Mouse (Mus musculus) forebrain, embryonic 14.5 days (tissue): ENCODE data around the gene Gm3880. TPM values are rescaled to one million over a fixed set of nuclear protein-coding genes. Genes with fewer than 3 reads are reported as not detected.

Experiments used
- ATAC-seq: fragments of 200-750 bp; cut with Nextera tagmentation; 2 replicates; pipeline ENCODE4 v1.8.0; 2017; ENCODE audit warnings: mild to moderate bottlenecking, moderate library complexity
- DNase-seq: peaks from one replicate; pipeline ENCODE4 v3.0.0-alpha.2; 2015; ENCODE audit warnings: low spot score
- H3K27ac ChIP-seq: fragments of 300-500 bp; sonication (generic); 2 replicates; pipeline ENCODE4 v1.5.1; 2014; ENCODE audit warnings: low read depth, mild to moderate bottlenecking, control low read depth, low read length, moderate library complexity
- H3K27me3 ChIP-seq: fragments of 300-500 bp; sonication (generic); replicated peaks from 2 replicates; pipeline ENCODE4 v1.6.1; 2014; ENCODE audit warnings: low read length, control low read depth, mixed read lengths; ENCODE audit not compliant: control insufficient read depth, insufficient read depth
- H3K36me3 ChIP-seq: fragments of 300-500 bp; sonication (generic); 2 replicates; pipeline ENCODE4 v1.6.1; 2014; ENCODE audit warnings: low read length, control low read depth; ENCODE audit not compliant: control insufficient read depth, insufficient read depth
- H3K4me1 ChIP-seq: fragments of 300-500 bp; sonication (generic); 2 replicates; pipeline ENCODE4 v1.6.1; 2014; ENCODE audit warnings: antibody characterized with exemption, low read length, control low read depth; ENCODE audit not compliant: control insufficient read depth, insufficient read depth
- H3K4me2 ChIP-seq: fragments of 300-500 bp; sonication (generic); 2 replicates; pipeline ENCODE4 v1.6.1; 2014; ENCODE audit warnings: mild to moderate bottlenecking, control low read depth, low read length
- H3K4me3 ChIP-seq: fragments of 300-500 bp; sonication (generic); 2 replicates; pipeline ENCODE4 v1.5.1; 2014; ENCODE audit warnings: low read depth, low read length, control low read depth
- H3K9ac ChIP-seq: fragments of 300-500 bp; sonication (generic); 2 replicates; pipeline ENCODE4 v1.6.1; 2014; ENCODE audit warnings: mild to moderate bottlenecking, low read length, control low read depth, moderate library complexity
- H3K9me3 ChIP-seq: fragments of 300-500 bp; sonication (generic); replicated peaks from 2 replicates; pipeline ENCODE4 v1.6.1; 2016; ENCODE audit warnings: low read length, control low read depth, mixed read lengths; ENCODE audit not compliant: control insufficient read depth
- WGBS: fragments of 180-500 bp; shearing (Covaris S2); extraction: QIAGEN DNeasy Blood & Tissue Kit; methylation state at CpG from one replicate; pipeline ENCODE4 v1.1.7; 2014; 5-methylcytosine and 5-hydroxymethylcytosine counted together
- polyA plus RNA-seq: library from polyadenylated mRNA; unstranded; fragments of >200 nt; fragmentation: Nextera tagmentation; extraction: Ambion mirVana; gene quantifications from 2 replicates; pipeline ENCODE4 v1.2.1, GENCODE M21; 2014

Gene Gm3880
- polyA plus RNA-seq, 1 experiment from 2014 or later, result not detected

GRCm38 (mm10) chrX:102645146-102645545 is 41.6 kb downstream of the Gm3880 start:
- Histone ChIP-seq H3K4me2 (peak overlapping the region; percentile 56), H3K4me3 (no peak overlapping the region), H3K4me1 (no peaks in the 10 kb centered on the region), H3K9me3 (no peaks in the 10 kb centered on the region), H3K27me3 (no peaks in the 10 kb centered on the region), H3K36me3 (no peaks in the 10 kb centered on the region), H3K9ac (no peak overlapping the region), H3K27ac (no peak overlapping the region)
- no peak for ATAC-seq
- 67% methylated on average over 6 of the region's 6 CpGs for WGBS
- no peak for DNase-seq

- H3K9ac ChIP-seq, result peak overlapping the region; percentile 56
- no peak overlapping the region for H3K27ac ChIP-seq
- WGBS, result 29% methylated on average over 8 of the region's 8 CpGs
- H3K4me3 ChIP-seq, result peak overlapping the region; percentile 48
- DNase-seq, result peak; percentile 23
- ATAC-seq, result peak; percentile 62
- H3K36me3 ChIP-seq, result no peaks in the 10 kb centered on the region
- no peaks in the 10 kb centered on the region for H3K27me3 ChIP-seq
- no peaks in the 10 kb centered on the region for H3K4me1 ChIP-seq
- H3K4me2 ChIP-seq, result peak overlapping the region; percentile 56
- no peaks in the 10 kb centered on the region for H3K9me3 ChIP-seq
These were observed 42.2 kb downstream of the Gm3880 start for GRCm38 (mm10) chrX:102644573-102644951.

- ATAC-seq (peak; percentile 93), DNase-seq (peak; percentile 50)
- 31% methylated on average over 60 of the region's 60 CpGs for WGBS
- Histone ChIP-seq H3K27ac (no peak within 1 kb of the TSS), H3K9ac (peak within 1 kb of the TSS; percentile 56), H3K4me3 (peak within 1 kb of the TSS; percentile 48), H3K36me3 (no peaks in the 10 kb centered on the region), H3K9me3 (no peaks in the 10 kb centered on the region), H3K27me3 (no peaks in the 10 kb centered on the region), H3K4me1 (no peaks in the 10 kb centered on the region), H3K4me2 (peak within 1 kb of the TSS; percentile 56)
These were observed 42.8 kb downstream of the Gm3880 start, which contains the start of gene Phka1 for GRCm38 (mm10) chrX:102643823-102644572. Gene Phka1 (minus strand): TSS chrX:102644246.

Other genes starting within 250 kb of the Gm3880 start
- 3.1 and 3.5 TPM in 2 replicates for gene Hdac8, start 181.6 kb downstream of the Gm3880 start, polyA plus RNA-seq
- gene Phka1, start 42.7 kb downstream of the Gm3880 start, polyA plus RNA-seq, result 3.8 and 4.3 TPM in 2 replicates
- not detected in 2 replicates for gene Gm9112, start 20.7 kb upstream of the Gm3880 start, polyA plus RNA-seq
- not detected in 2 replicates for gene Dmrtc1b, start 20.9 kb upstream of the Gm3880 start, polyA plus RNA-seq
- not detected in 2 replicates for gene Dmrtc1c1, start 116.0 kb upstream of the Gm3880 start, polyA plus RNA-seq
- not detected in 2 replicates for gene Dmrtc1c2, start 167.6 kb upstream of the Gm3880 start, polyA plus RNA-seq
- gene 1700031F05Rik, start 181.0 kb upstream of the Gm3880 start, polyA plus RNA-seq, result not detected in 2 replicates
- 1.6 and 2.2 TPM in 2 replicates for gene Dmrtc1a, start 221.7 kb upstream of the Gm3880 start, polyA plus RNA-seq
- not detected in 2 replicates for gene 1700011M02Rik, start 221.9 kb upstream of the Gm3880 start, polyA plus RNA-seq
- not detected in 2 replicates for gene 1700018G05Rik, start 241.4 kb upstream of the Gm3880 start, polyA plus RNA-seq